Mouse (Mus musculus) ES-E14 (cell line): ENCODE results near the gene B230217C12Rik.

Experiments used
- CHD2 ChIP-seq: IDR thresholded peaks from 2 replicates; pipeline ENCODE4 v1.6.1; 2014; ENCODE audit warnings: mild to moderate bottlenecking, low read depth, low read length, inconsistent platforms
- HCFC1 ChIP-seq: IDR thresholded peaks from 2 replicates; pipeline ENCODE4 v1.6.1; 2012; ENCODE audit warnings: low read length, inconsistent platforms, borderline replicate concordance; ENCODE audit not compliant: insufficient read depth
- ZC3H11A ChIP-seq: IDR thresholded peaks from 2 replicates; pipeline ENCODE4 v1.6.1; 2012; ENCODE audit warnings: low read depth, mild to moderate bottlenecking, inconsistent platforms, low read length, borderline replicate concordance
- ZNF384 ChIP-seq: IDR thresholded peaks from 2 replicates; pipeline ENCODE4 v1.6.1; 2012; ENCODE audit warnings: low read depth, low read length, inconsistent platforms

GRCm38 (mm10) chr11:97840539-97840954 lies at the start of gene B230217C12Rik:
- TF ChIP-seq CHD2 (no peak), ZNF384 (no peak), ZC3H11A (no peak), HCFC1 (no peak)
